Mouse (Mus musculus): ENCODE data around the gene Smc1a. TPM values are rescaled to one million over a fixed set of nuclear protein-coding genes. Genes with fewer than 3 reads are reported as not detected.

Gene Smc1a
- polyA plus RNA-seq (2015; fragmentation: Nextera tagmentation; extraction: Ambion mirVana), result 89.3 and 92.5 TPM in 2 replicates

DNA sequence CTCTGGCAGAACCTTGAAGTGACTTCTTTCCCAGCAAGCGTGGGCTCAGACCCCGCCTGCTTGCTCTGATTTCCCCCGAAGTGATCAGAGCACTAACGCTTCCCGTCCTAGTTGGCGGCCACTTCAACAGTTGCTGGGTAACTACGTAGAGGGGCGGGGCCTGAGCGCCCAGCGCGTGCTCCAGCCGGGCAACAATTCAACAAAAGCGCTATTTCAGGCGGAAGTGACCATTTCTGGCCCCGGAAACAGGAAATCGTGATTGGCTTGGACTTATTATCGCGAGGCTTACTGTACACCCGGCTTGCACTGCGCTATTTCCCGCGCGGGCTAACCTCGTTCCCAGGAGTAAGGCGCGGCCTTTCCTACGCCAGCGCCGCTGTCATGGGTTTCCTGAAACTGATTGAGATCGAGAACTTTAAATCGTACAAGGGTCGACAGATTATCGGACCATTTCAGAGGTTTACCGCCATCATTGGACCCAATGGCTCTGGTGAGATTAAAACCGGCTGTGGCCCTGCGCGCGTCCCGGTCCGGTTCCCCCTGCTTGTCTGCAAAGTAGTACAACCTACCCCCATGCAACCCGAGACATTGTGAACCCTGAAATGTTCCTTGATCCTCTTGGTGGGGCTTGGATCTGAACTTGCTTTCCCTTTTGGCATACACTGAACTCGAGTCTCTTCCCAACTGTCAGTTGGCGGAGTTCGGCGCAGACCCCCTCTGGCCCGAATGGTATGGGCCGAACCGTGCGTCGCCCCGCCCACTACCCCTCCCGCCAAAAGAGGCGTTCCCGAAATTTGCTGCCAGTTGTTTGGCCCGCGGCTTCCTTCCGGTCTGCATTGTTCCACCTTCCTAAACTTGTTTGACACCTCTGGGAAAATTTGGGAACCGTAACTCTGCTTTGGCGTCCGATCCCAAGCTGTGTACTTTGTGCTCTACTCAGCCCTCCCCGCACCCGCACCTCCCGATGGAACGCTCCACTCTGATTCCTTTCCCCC lies at the start of gene Smc1a, which contains the start of gene Ribc1:
TSS of gene Smc1a (plus strand) at position 278 of the 995 bp plus-strand sequence.
TSS of gene Ribc1 (minus strand) at position 145 of the 995 bp plus-strand sequence.
- Histone ChIP-seq H3K27me3 (replicated peaks) (peaks cover 4% of the 10 kb centered on the region; the same call in 1 of the 2 replicates), H3K9ac (peak within 1 kb of the TSS; percentile 54), H3K36me3 (no peaks in the 10 kb centered on the region), H3K4me2 (replicated peaks) (peak within 1 kb of the TSS; percentile 56), H3K9me3 (no peaks in the 10 kb centered on the region), H3K4me1 (replicated peaks) (no peaks in the 10 kb centered on the region), H3K27ac (peak within 1 kb of the TSS; percentile 89), H3K4me3 (replicated peaks) (peak within 1 kb of the TSS; percentile 51)
- peak; percentile 99 for ATAC-seq
- 21% methylated on average over 64 of the region's 64 CpGs for WGBS

DNA sequence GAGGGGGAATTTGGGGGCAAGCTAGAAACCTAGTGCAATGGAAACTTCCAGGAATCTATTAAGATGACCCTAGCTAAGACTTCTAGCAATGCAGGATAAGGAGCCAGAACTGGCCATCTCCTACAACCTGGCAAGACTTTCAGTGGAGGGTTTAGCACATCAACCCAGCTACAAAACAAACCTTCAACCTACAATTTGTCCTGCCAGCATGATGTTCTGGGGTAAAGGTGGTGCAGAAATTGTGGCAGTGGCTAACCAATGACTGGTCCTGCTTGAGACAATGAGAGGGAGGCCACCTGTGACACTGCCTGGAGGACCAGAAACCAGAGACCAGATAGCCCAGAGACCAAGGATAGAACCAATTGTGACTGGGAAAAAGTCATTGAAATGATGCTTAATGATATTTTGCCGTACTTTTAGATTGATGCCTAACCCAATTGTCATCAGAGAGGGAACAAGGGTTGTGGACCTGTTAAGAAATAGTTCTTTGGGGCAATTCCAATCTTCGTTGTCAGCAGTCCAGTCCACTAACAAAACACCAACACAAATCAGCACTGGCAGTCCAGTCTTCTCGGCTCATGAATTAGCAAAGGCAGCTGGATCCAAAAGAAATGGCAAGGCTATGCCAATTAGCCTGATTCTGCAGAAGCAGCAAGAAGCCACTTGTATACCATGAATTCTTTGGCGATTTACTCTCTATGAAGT lies 17.1 kb upstream of the Smc1a start:
- Histone ChIP-seq H3K27me3 (replicated peaks) (peaks cover 12% of the 10 kb centered on the region; the same call in 1 of the 2 replicates), H3K4me3 (replicated peaks) (no peak overlapping the region), H3K4me2 (replicated peaks) (no peak overlapping the region), H3K36me3 (no peaks in the 10 kb centered on the region), H3K27ac (no peak overlapping the region), H3K4me1 (replicated peaks) (no peaks in the 10 kb centered on the region), H3K9ac (no peak overlapping the region), H3K9me3 (no peaks in the 10 kb centered on the region)
- ATAC-seq, result no peak
- WGBS, result 69% methylated on average over 4 of the region's 4 CpGs

DNA sequence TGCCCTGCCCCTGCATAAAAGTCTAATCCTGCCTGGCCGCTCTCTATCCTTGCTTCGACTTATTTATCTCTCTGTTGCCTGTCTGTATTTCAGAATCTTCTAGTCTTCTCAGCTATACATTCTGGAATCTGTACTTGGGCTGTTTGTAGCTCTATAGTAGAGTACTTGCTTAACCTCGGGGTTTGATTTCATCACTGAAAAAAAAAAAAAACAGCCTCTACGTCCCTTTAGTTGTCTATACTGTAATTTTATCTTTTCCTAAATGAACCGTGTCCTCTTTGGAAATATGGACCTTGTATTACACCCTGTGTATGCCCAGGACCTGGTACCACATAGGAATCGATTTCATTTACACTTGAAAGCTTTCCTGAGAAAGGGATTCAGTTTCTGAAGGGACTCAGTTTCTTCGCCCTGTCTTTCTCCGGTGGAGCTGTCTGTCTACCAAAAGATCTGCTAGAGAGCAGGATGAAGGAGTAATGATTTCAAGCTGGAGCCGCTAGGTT lies 15.0 kb upstream of the Smc1a start:
- Histone ChIP-seq H3K4me1 (replicated peaks) (no peaks in the 10 kb centered on the region), H3K36me3 (no peaks in the 10 kb centered on the region), H3K9ac (no peak overlapping the region), H3K9me3 (no peaks in the 10 kb centered on the region), H3K27ac (no peak overlapping the region), H3K4me2 (replicated peaks) (peak overlapping the region; percentile 63), H3K27me3 (replicated peaks) (peaks cover 15% of the 10 kb centered on the region; the same call in 1 of the 2 replicates), H3K4me3 (replicated peaks) (peak overlapping the region; percentile 44)
- WGBS, result 40% methylated on average over 9 of the region's 9 CpGs
- ATAC-seq, result peak; percentile 24; the same call in 1 of the 2 replicates

DNA sequence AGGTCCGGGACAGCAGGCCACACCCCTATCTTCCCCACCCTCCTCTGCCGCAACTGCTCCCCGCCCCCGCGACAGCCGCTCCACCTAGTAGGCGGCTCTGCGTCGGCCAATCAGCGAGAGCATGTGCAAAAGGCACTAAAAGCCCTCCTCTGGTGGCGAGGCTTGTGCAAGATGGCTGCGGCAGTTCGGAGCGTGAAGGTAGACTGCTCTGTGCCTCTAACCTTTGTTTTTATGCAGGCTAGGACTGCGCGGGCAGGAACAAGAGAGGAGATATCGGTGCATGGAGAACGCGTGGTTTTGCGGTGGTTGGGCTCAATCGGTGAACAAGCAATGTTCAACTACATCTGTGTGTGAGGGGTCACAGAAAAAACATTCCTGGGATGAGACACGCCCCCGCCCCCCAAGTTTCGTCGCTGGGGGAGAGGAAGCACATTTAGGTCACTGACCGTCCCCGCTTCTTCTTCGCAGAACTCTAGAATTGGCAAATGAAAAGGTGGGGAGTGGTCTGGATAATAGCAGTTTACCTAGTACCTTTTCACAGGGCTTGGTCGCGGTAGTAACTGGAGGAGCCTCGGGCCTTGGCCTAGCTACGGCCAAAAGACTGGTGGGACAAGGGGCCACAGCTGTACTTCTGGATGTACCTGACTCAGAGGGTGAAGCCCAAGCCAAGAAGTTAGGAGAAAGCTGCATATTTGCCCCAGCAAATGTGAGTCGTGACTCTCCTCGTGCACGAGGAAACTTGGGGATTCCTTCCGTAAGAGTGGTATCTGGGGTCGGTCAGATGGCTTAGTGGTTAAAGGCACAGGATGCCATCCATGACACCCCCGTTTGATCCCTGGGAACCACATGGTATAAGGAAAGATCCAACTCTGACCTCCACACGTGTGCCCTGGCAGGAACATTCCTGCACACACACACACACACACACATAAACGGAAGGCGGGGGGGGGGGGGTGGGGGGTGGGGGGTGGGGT lies 14.2 kb upstream of the Smc1a start, which contains the start of gene Hsd17b10:
TSS of gene Hsd17b10 (plus strand) at position 109 of the 974 bp plus-strand sequence.
- H3K4me1 ChIP-seq (replicated peaks), result no peaks in the 10 kb centered on the region
- H3K9ac ChIP-seq, result peak within 1 kb of the TSS; percentile 47
- peak within 1 kb of the TSS; percentile 44; the same call in 1 of the 2 replicates for H3K27ac ChIP-seq
- 21% methylated on average over 38 of the region's 41 CpGs for WGBS
- no peaks in the 10 kb centered on the region for H3K9me3 ChIP-seq
- peak; percentile 99 for ATAC-seq
- H3K4me2 ChIP-seq (replicated peaks), result peak within 1 kb of the TSS; percentile 63
- peak within 1 kb of the TSS; percentile 44 for H3K4me3 ChIP-seq (replicated peaks)
- peaks cover 15% of the 10 kb centered on the region; the same call in 1 of the 2 replicates for H3K27me3 ChIP-seq (replicated peaks)
- no peaks in the 10 kb centered on the region for H3K36me3 ChIP-seq

DNA sequence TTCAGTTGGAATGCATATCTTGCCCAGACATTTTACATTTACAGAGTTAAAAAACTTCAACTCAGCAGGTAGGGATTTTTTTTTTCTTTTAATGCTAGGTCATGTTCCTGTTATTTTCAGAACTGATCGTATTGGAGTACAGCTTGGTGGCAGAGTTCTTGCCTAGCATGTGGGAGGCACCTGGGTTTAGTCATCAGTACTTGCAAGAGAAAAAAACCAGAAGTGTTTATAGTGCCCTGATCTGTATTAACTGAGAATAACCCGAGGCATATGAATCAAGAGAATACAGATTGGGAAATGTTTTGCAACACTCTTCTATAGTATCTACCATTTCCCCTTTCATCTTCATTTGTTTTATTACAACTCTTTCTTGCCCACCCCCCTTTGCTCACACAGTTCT lies 13.4 kb upstream of the Smc1a start:
- WGBS, result 58% methylated on average over 2 of the region's 2 CpGs
- H3K9me3 ChIP-seq, result no peaks in the 10 kb centered on the region
- no peaks in the 10 kb centered on the region for H3K36me3 ChIP-seq
- no peak overlapping the region for H3K4me2 ChIP-seq (replicated peaks)
- H3K4me1 ChIP-seq (replicated peaks), result no peaks in the 10 kb centered on the region
- H3K9ac ChIP-seq, result no peak overlapping the region
- no peak overlapping the region for H3K27ac ChIP-seq
- H3K4me3 ChIP-seq (replicated peaks), result no peak overlapping the region
- H3K27me3 ChIP-seq (replicated peaks), result peaks cover 15% of the 10 kb centered on the region; the same call in 1 of the 2 replicates
- no peak for ATAC-seq

DNA sequence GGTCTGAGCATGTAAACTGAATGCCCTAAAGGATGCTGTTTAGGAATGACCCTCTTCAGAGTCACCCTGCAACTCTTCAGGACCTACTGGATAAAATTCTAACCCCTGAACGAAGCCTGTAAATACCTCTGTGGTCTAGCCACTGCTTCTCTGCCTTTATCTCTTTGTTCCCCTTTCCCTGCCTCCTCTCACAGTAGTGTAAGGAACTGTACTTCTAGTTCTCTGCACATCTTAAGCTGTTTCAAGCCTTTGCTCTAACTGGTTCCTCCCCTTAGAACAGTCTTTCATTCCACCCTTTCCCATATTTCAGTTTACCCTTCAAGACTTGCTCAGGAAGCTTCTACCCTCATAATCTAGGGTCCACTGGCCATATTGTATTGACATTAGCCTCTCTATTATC lies 8.4 kb upstream of the Smc1a start:
- peaks cover 7% of the 10 kb centered on the region; the same call in 1 of the 2 replicates for H3K27me3 ChIP-seq (replicated peaks)
- no peak overlapping the region for H3K4me2 ChIP-seq (replicated peaks)
- no peak overlapping the region for H3K27ac ChIP-seq
- no peak overlapping the region for H3K4me3 ChIP-seq (replicated peaks)
- ATAC-seq, result no peak
- H3K9me3 ChIP-seq, result no peaks in the 10 kb centered on the region
- no peak overlapping the region for H3K9ac ChIP-seq
- H3K4me1 ChIP-seq (replicated peaks), result no peaks in the 10 kb centered on the region
- no peaks in the 10 kb centered on the region for H3K36me3 ChIP-seq
- 70% methylated on average over 1 of the region's 1 CpGs for WGBS

DNA sequence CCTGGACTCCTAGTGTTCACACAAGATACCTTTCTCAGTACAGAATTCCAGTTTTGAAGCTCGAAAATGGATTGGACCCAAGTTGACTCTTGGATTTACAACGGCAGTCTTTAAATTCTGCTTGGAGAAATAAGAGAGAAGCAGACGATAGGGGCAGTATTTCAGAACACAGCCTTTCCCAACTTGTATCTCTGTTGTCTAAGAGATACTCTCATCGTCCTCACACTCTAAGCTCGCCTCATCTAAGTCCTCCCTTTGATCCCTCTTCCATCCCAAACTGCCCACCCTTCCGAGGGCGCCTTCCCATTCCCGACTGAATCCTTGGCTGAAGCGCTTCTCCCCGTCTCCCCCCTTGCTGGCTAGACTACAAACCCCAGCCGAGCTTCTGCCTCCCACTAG lies 477 bp upstream of the Smc1a start:
- Histone ChIP-seq H3K27ac (peak overlapping the region; percentile 84), H3K4me2 (replicated peaks) (peak overlapping the region; percentile 56), H3K36me3 (no peaks in the 10 kb centered on the region), H3K4me1 (replicated peaks) (no peaks in the 10 kb centered on the region), H3K27me3 (replicated peaks) (peaks cover 4% of the 10 kb centered on the region; the same call in 1 of the 2 replicates), H3K9ac (peak overlapping the region; percentile 48), H3K4me3 (replicated peaks) (peak overlapping the region; percentile 51), H3K9me3 (no peaks in the 10 kb centered on the region)
- WGBS, result 17% methylated on average over 11 of the region's 11 CpGs
- peak; percentile 52 for ATAC-seq

DNA sequence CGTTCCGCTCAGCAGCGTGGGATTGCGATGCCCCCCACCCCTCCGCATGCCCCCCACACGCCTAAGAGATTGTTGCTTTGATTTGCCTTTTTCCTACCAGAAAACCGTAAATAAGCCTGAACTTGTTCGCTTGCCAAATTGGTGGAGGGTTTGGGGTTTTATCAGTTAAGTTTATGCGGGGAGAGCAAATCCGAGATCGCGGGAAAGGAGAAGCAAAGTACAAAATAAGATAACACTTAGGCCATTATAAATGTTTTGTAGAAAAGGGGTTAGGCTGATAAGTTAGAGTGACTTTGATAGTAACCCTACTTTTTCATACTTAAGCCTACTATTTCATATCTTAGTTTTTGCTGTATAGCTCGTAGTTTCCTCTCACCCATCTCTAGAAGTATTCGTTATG lies 958 bp downstream of the Smc1a start:
- H3K36me3 ChIP-seq, result no peaks in the 10 kb centered on the region
- peak overlapping the region; percentile 54 for H3K9ac ChIP-seq
- H3K4me1 ChIP-seq (replicated peaks), result no peaks in the 10 kb centered on the region
- H3K9me3 ChIP-seq, result no peaks in the 10 kb centered on the region
- peak overlapping the region; percentile 51 for H3K4me3 ChIP-seq (replicated peaks)
- peaks cover 4% of the 10 kb centered on the region; the same call in 1 of the 2 replicates for H3K27me3 ChIP-seq (replicated peaks)
- WGBS, result 23% methylated on average over 14 of the region's 14 CpGs
- H3K4me2 ChIP-seq (replicated peaks), result peak overlapping the region; percentile 50
- no peak for ATAC-seq
- no peak overlapping the region; the same call in 1 of the 2 replicates for H3K27ac ChIP-seq

DNA sequence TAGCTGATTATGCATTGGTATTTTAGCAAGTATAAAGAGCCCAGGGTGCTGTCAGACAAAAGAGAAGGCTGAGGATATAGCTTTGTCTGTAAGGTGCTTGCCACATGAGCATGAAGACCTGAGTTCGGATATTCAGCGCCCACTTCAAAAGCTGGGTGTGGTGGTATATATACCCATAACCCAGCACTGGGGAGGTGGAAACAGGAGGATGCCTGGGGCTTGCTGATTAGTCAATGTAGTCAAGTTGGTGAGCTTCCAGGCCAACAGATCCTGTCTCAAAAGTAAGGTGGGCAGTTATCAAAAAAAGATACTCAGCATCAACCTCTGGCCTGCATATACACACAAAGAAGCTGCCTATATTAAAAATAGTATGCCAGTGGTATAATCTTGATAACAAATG lies 3.1 kb downstream of the Smc1a start:
- Histone ChIP-seq H3K4me1 (replicated peaks) (no peaks in the 10 kb centered on the region), H3K27ac (no peak overlapping the region), H3K4me2 (replicated peaks) (no peak overlapping the region), H3K27me3 (replicated peaks) (peaks cover 4% of the 10 kb centered on the region; the same call in 1 of the 2 replicates), H3K36me3 (no peaks in the 10 kb centered on the region; the same call in 1 of the 2 replicates), H3K4me3 (replicated peaks) (no peak overlapping the region), H3K9me3 (no peaks in the 10 kb centered on the region), H3K9ac (no peak overlapping the region)
- 91% methylated on average over 2 of the region's 2 CpGs for WGBS
- ATAC-seq, result no peak

- no peak overlapping the region for H3K9ac ChIP-seq
Measured at GRCm38 (mm10) chrX:152039865-152040264, 23.6 kb downstream of the Smc1a start.

GRCm38 (mm10) chrX:152047230-152047629 lies 31.0 kb downstream of the Smc1a start:
- Histone ChIP-seq H3K4me1 (replicated peaks) (no peaks in the 10 kb centered on the region), H3K4me3 (replicated peaks) (no peak overlapping the region), H3K36me3 (no peaks in the 10 kb centered on the region), H3K27ac (no peak overlapping the region), H3K9me3 (no peaks in the 10 kb centered on the region), H3K4me2 (replicated peaks) (no peak overlapping the region), H3K9ac (no peak overlapping the region), H3K27me3 (replicated peaks) (0 out of 2 replicates have a peak, but pooled peaks cover 6% of the 10 kb centered on the region)
- no peak for ATAC-seq

More at GRCm38 (mm10) chrX:152039865-152040264, 23.6 kb downstream of the Smc1a start:
- Histone ChIP-seq H3K27me3 (replicated peaks) (no peaks in the 10 kb centered on the region), H3K27ac (no peak overlapping the region), H3K9me3 (no peaks in the 10 kb centered on the region), H3K4me3 (replicated peaks) (no peak overlapping the region), H3K4me2 (replicated peaks) (no peak overlapping the region), H3K36me3 (no peaks in the 10 kb centered on the region), H3K4me1 (replicated peaks) (no peaks in the 10 kb centered on the region)
- ATAC-seq, result no peak

All from intestine, embryonic 15.5 days (tissue).